Mouse (Mus musculus): ENCODE results near the gene Usp46. TPM values are rescaled to one million over a fixed set of nuclear protein-coding genes. Genes with fewer than 3 reads are reported as not detected.
"Not testable (repeated sequence)": the region's sequence is repeated elsewhere in the genome, so short reads cannot be mapped to it uniquely, and the experiment has no call there.

Gene Usp46
- polyA plus RNA-seq, 1 experiment from 2014 or later: 41.6 TPM

- Histone ChIP-seq H3K9me3 (ENCODE audit: control insufficient read depth, low read depth, low read length) (no peaks in the 10 kb centered on the region), H3K9ac (replicated peaks; ENCODE audit: low read depth, low read length) (no peak overlapping the region), H3K4me3 (ENCODE audit: low read depth, low read length) (no peak overlapping the region), H3K4me1 (ENCODE audit: control insufficient read depth, insufficient read depth, low read length) (no peaks in the 10 kb centered on the region; the same call in 1 of the 2 replicates), H3K27ac (ENCODE audit: low read length) (peak overlapping the region; percentile 41; the same call in 1 of the 2 replicates), H3K27me3 (ENCODE audit: control insufficient read depth, insufficient read depth, low read length) (no peaks in the 10 kb centered on the region), H3K4me2 (replicated peaks; ENCODE audit: low read depth, low read length) (no peak overlapping the region), H3K36me3 (ENCODE audit: control insufficient read depth, insufficient read depth, low read length) (no peaks in the 10 kb centered on the region)
- ATAC-seq (ENCODE audit: insufficient number of reproducible peaks, insufficient read depth, low FRiP score, low read depth): no peak
- 36% methylated on average over 7 of the region's 7 CpGs for whole genome bisulfite sequencing
Measured at GRCm38 (mm10) chr5:73970024-73970628, 98.1 kb downstream of the Usp46 start.

- Histone ChIP-seq H3K4me3 (ENCODE audit: low read depth, low read length) (no peak overlapping the region), H3K9me3 (ENCODE audit: control insufficient read depth, low read depth, low read length) (no peaks in the 10 kb centered on the region), H3K27ac (ENCODE audit: low read length) (no peak overlapping the region; the same call in 1 of the 2 replicates), H3K4me1 (ENCODE audit: control insufficient read depth, insufficient read depth, low read length) (no peaks in the 10 kb centered on the region; the same call in 1 of the 2 replicates), H3K4me2 (replicated peaks; ENCODE audit: low read depth, low read length) (no peak overlapping the region), H3K27me3 (ENCODE audit: control insufficient read depth, insufficient read depth, low read length) (no peaks in the 10 kb centered on the region), H3K36me3 (ENCODE audit: control insufficient read depth, insufficient read depth, low read length) (no peaks in the 10 kb centered on the region), H3K9ac (replicated peaks; ENCODE audit: low read depth, low read length) (no peak overlapping the region)
- no peak for ATAC-seq (ENCODE audit: insufficient number of reproducible peaks, insufficient read depth, low FRiP score, low read depth)
- WGBS: 87% methylated on average over 8 of the region's 8 CpGs
Measured at GRCm38 (mm10) chr5:73969338-73969737, 98.9 kb downstream of the Usp46 start.

GRCm38 (mm10) chr5:73959779-73960178 is 108.5 kb downstream of the Usp46 start:
- H3K4me2 ChIP-seq (replicated peaks; ENCODE audit: low read depth, low read length): no peak overlapping the region
- WGBS: 79% methylated on average over 7 of the region's 7 CpGs
- no peak overlapping the region for H3K4me3 ChIP-seq (ENCODE audit: low read depth, low read length)
- no peaks in the 10 kb centered on the region for H3K27me3 ChIP-seq (ENCODE audit: control insufficient read depth, insufficient read depth, low read length)
- no peaks in the 10 kb centered on the region for H3K36me3 ChIP-seq (ENCODE audit: control insufficient read depth, insufficient read depth, low read length)
- no peak for ATAC-seq (ENCODE audit: insufficient number of reproducible peaks, insufficient read depth, low FRiP score, low read depth)
- no peak overlapping the region for H3K27ac ChIP-seq (ENCODE audit: low read length)
- H3K9me3 ChIP-seq (ENCODE audit: control insufficient read depth, low read depth, low read length): no peaks in the 10 kb centered on the region
- no peak overlapping the region for H3K9ac ChIP-seq (replicated peaks; ENCODE audit: low read depth, low read length)
- no peaks in the 10 kb centered on the region for H3K4me1 ChIP-seq (ENCODE audit: control insufficient read depth, insufficient read depth, low read length)

GRCm38 (mm10) chr5:73958614-73959013 is 109.6 kb downstream of the Usp46 start:
- H3K9ac ChIP-seq (replicated peaks; ENCODE audit: low read depth, low read length); H3K27ac ChIP-seq (ENCODE audit: low read length); H3K4me1 ChIP-seq (ENCODE audit: control insufficient read depth, insufficient read depth, low read length); H3K36me3 ChIP-seq (ENCODE audit: control insufficient read depth, insufficient read depth, low read length); H3K27me3 ChIP-seq (ENCODE audit: control insufficient read depth, insufficient read depth, low read length); H3K9me3 ChIP-seq (ENCODE audit: control insufficient read depth, low read depth, low read length); H3K4me2 ChIP-seq (replicated peaks; ENCODE audit: low read depth, low read length); ATAC-seq (ENCODE audit: insufficient number of reproducible peaks, insufficient read depth, low FRiP score, low read depth); H3K4me3 ChIP-seq (ENCODE audit: low read depth, low read length): not testable (repeated sequence)
- WGBS: 91% methylated on average over 5 of the region's 5 CpGs

DNA sequence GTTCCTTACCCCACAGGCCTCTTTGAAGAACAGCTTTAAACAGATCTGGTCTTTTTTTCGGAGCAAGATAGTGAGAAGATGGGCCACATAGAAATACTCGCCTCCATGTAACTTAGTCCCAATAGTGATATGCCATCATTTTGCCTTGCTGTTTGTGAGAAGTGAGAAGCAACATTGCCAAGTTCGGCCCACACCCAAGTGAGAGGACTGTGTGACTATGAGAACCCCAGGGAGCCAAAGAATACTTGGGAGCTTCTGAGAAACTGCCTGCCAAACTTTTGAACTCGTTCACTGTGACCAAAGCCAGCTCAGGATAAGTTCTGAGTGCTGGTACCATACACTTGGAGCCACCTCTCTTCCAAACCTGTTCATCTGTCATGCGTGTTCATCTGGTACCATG is 110.1 kb downstream of the Usp46 start:
- Histone ChIP-seq H3K27ac (ENCODE audit: low read length) (no peak overlapping the region), H3K4me3 (ENCODE audit: low read depth, low read length) (no peak overlapping the region), H3K9ac (replicated peaks; ENCODE audit: low read depth, low read length) (no peak overlapping the region), H3K27me3 (ENCODE audit: control insufficient read depth, insufficient read depth, low read length) (no peaks in the 10 kb centered on the region), H3K36me3 (ENCODE audit: control insufficient read depth, insufficient read depth, low read length) (no peaks in the 10 kb centered on the region), H3K4me1 (ENCODE audit: control insufficient read depth, insufficient read depth, low read length) (no peaks in the 10 kb centered on the region), H3K4me2 (replicated peaks; ENCODE audit: low read depth, low read length) (no peak overlapping the region), H3K9me3 (ENCODE audit: control insufficient read depth, low read depth, low read length) (no peaks in the 10 kb centered on the region)
- ATAC-seq (ENCODE audit: insufficient number of reproducible peaks, insufficient read depth, low FRiP score, low read depth): no peak
- WGBS: 91% methylated on average over 5 of the region's 5 CpGs

DNA sequence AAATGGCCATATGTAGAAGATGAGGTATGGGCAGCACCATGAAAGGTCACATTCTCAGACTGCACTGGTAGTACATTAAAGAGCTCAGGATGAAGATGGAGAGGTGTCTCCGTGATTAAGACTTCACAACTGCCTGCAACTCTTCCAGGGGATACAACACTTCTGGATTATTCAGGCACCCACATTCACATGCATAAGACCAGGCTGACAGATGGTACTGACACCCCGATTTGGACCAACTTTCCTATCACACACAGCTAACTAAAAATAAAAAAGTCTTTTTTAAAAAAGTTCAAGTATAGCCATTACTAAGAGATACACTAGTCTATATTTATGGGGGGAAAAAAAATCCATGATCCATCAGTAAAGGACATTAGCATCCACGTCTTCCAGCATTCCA is 112.5 kb downstream of the Usp46 start:
- Histone ChIP-seq H3K27me3 (ENCODE audit: control insufficient read depth, insufficient read depth, low read length) (no peaks in the 10 kb centered on the region), H3K36me3 (ENCODE audit: control insufficient read depth, insufficient read depth, low read length) (no peaks in the 10 kb centered on the region), H3K27ac (ENCODE audit: low read length) (no peak overlapping the region), H3K4me2 (replicated peaks; ENCODE audit: low read depth, low read length) (no peak overlapping the region), H3K9me3 (ENCODE audit: control insufficient read depth, low read depth, low read length) (no peaks in the 10 kb centered on the region), H3K9ac (replicated peaks; ENCODE audit: low read depth, low read length) (no peak overlapping the region), H3K4me1 (ENCODE audit: control insufficient read depth, insufficient read depth, low read length) (no peaks in the 10 kb centered on the region), H3K4me3 (ENCODE audit: low read depth, low read length) (no peak overlapping the region)
- no peak for ATAC-seq (ENCODE audit: insufficient number of reproducible peaks, insufficient read depth, low FRiP score, low read depth)
- 83% methylated on average over 3 of the region's 3 CpGs for WGBS

- Histone ChIP-seq H3K4me1 (ENCODE audit: control insufficient read depth, insufficient read depth, low read length) (no peaks in the 10 kb centered on the region), H3K4me3 (ENCODE audit: low read depth, low read length) (no peak overlapping the region), H3K27me3 (ENCODE audit: control insufficient read depth, insufficient read depth, low read length) (no peaks in the 10 kb centered on the region), H3K27ac (ENCODE audit: low read length) (no peak overlapping the region), H3K9ac (replicated peaks; ENCODE audit: low read depth, low read length) (no peak overlapping the region), H3K4me2 (replicated peaks; ENCODE audit: low read depth, low read length) (no peak overlapping the region), H3K36me3 (ENCODE audit: control insufficient read depth, insufficient read depth, low read length) (no peaks in the 10 kb centered on the region), H3K9me3 (ENCODE audit: control insufficient read depth, low read depth, low read length) (no peaks in the 10 kb centered on the region)
- WGBS: 97% methylated on average over 4 of the region's 4 CpGs
- no peak for ATAC-seq (ENCODE audit: insufficient number of reproducible peaks, insufficient read depth, low FRiP score, low read depth)
Measured at GRCm38 (mm10) chr5:73955005-73955404, 113.2 kb downstream of the Usp46 start.

GRCm38 (mm10) chr5:73953066-73953614 is 115.1 kb downstream of the Usp46 start:
- no peak overlapping the region for H3K4me3 ChIP-seq (ENCODE audit: low read depth, low read length)
- H3K27ac ChIP-seq (ENCODE audit: low read length): no peak overlapping the region
- no peak for ATAC-seq (ENCODE audit: insufficient number of reproducible peaks, insufficient read depth, low FRiP score, low read depth)
- no peak overlapping the region for H3K9ac ChIP-seq (replicated peaks; ENCODE audit: low read depth, low read length)
- no peaks in the 10 kb centered on the region for H3K27me3 ChIP-seq (ENCODE audit: control insufficient read depth, insufficient read depth, low read length)
- no peak overlapping the region for H3K4me2 ChIP-seq (replicated peaks; ENCODE audit: low read depth, low read length)
- no peaks in the 10 kb centered on the region for H3K4me1 ChIP-seq (ENCODE audit: control insufficient read depth, insufficient read depth, low read length)
- 80% methylated on average over 3 of the region's 3 CpGs for WGBS
- H3K36me3 ChIP-seq (ENCODE audit: control insufficient read depth, insufficient read depth, low read length): no peaks in the 10 kb centered on the region
- no peaks in the 10 kb centered on the region for H3K9me3 ChIP-seq (ENCODE audit: control insufficient read depth, low read depth, low read length)

GRCm38 (mm10) chr5:73951649-73952000 is 116.6 kb downstream of the Usp46 start:
- H3K4me1 ChIP-seq (ENCODE audit: control insufficient read depth, insufficient read depth, low read length): no peaks in the 10 kb centered on the region
- H3K4me3 ChIP-seq (ENCODE audit: low read depth, low read length): no peak overlapping the region
- whole genome bisulfite sequencing: 87% methylated on average over 1 of the region's 1 CpGs
- H3K27ac ChIP-seq (ENCODE audit: low read length): no peak overlapping the region
- no peak overlapping the region for H3K9ac ChIP-seq (replicated peaks; ENCODE audit: low read depth, low read length)
- H3K36me3 ChIP-seq (ENCODE audit: control insufficient read depth, insufficient read depth, low read length): no peaks in the 10 kb centered on the region
- no peaks in the 10 kb centered on the region for H3K9me3 ChIP-seq (ENCODE audit: control insufficient read depth, low read depth, low read length)
- H3K27me3 ChIP-seq (ENCODE audit: control insufficient read depth, insufficient read depth, low read length): no peaks in the 10 kb centered on the region
- ATAC-seq (ENCODE audit: insufficient number of reproducible peaks, insufficient read depth, low FRiP score, low read depth): no peak
- no peak overlapping the region for H3K4me2 ChIP-seq (replicated peaks; ENCODE audit: low read depth, low read length)

Measured in stomach, embryonic 14.5 days (tissue).